Mouse (Mus musculus) heart, embryonic 16.5 days (tissue): ENCODE measurements around the gene Myo10. TPM values are rescaled to one million over a fixed set of nuclear protein-coding genes. Genes with fewer than 3 reads are reported as not detected.

Experiments used
- ATAC-seq: fragments of 200-750 bp; cut with Nextera tagmentation; replicated peaks from 2 replicates; pipeline ENCODE4 v1.8.0; 2017; ENCODE audit warnings: moderate number of reproducible peaks; ENCODE audit not compliant: insufficient read depth, low FRiP score; ENCODE audit errors: extremely low read depth
- H3K27ac ChIP-seq: fragments of 300-500 bp; sonication (generic); 2 replicates; pipeline ENCODE4 v1.5.1; 2014; ENCODE audit warnings: mild to moderate bottlenecking, low read length, control low read depth, moderate library complexity
- H3K27me3 ChIP-seq: fragments of 300-500 bp; sonication (generic); 2 replicates; pipeline ENCODE4 v1.6.1; 2014; ENCODE audit warnings: low read length, mixed read lengths; ENCODE audit not compliant: control insufficient read depth, insufficient read depth
- H3K36me3 ChIP-seq: fragments of 300-500 bp; sonication (generic); 2 replicates; pipeline ENCODE4 v1.6.1; 2014; ENCODE audit not compliant: control insufficient read depth, insufficient read depth
- H3K4me1 ChIP-seq: fragments of 300-500 bp; sonication (generic); 2 replicates; pipeline ENCODE4 v1.6.1; 2014; ENCODE audit warnings: low read length, mixed read lengths; ENCODE audit not compliant: control insufficient read depth, insufficient read depth
- H3K4me2 ChIP-seq: fragments of 300-500 bp; sonication (generic); 2 replicates; pipeline ENCODE4 v1.6.1; 2014; ENCODE audit warnings: low read depth, mild to moderate bottlenecking, control low read depth, low read length
- H3K4me3 ChIP-seq: fragments of 300-500 bp; sonication (generic); 2 replicates; pipeline ENCODE4 v1.5.1; 2014; ENCODE audit warnings: mild to moderate bottlenecking, control low read depth, low read length
- H3K9ac ChIP-seq: fragments of 300-500 bp; sonication (generic); 2 replicates; pipeline ENCODE4 v1.6.1; 2014; ENCODE audit warnings: low read length, control low read depth
- H3K9me3 ChIP-seq: fragments of 300-500 bp; sonication (generic); replicated peaks from 2 replicates; pipeline ENCODE4 v1.6.1; 2016; ENCODE audit warnings: low read length; ENCODE audit not compliant: control insufficient read depth
- WGBS: fragments of 180-500 bp; shearing (Covaris S2); extraction: QIAGEN DNeasy Blood & Tissue Kit; methylation state at CpG from one replicate; pipeline ENCODE4 v1.1.7; 2014; 5-methylcytosine and 5-hydroxymethylcytosine counted together
- polyA plus RNA-seq: library from polyadenylated mRNA; unstranded; fragments of >200 nt; fragmentation: Nextera tagmentation; extraction: Ambion mirVana; gene quantifications from 2 replicates; pipeline ENCODE4 v1.2.1, GENCODE M21; 2015

Gene Myo10
- polyA plus RNA-seq, 1 experiment from 2014 or later, result 14.9 TPM

DNA sequence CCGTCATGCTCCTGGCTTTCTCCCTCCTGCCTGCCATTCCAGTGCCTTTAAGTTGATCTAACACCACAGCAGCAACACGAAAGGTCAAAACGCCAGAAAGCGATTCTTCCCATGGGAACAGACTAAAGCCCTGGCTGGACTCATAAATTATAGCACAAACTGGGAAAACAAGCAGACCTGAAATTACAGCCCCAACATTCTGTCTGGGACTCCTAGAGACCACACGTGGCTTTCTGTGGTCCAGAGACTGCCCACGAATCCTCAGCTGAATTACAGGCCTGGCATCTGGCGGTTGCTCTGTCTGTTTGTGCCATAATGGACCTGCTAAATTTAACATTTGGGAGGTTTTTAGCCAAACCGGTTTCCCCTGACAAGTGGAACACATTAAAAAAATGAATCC lies 171.8 kb downstream of the Myo10 start:
- H3K36me3 ChIP-seq, result 0 out of 2 replicates have a peak, but pooled peaks cover 7% of the 10 kb centered on the region
- H3K4me1 ChIP-seq, result no peaks in the 10 kb centered on the region
- no peak overlapping the region for H3K4me2 ChIP-seq
- no peak overlapping the region for H3K4me3 ChIP-seq
- WGBS, result 88% methylated on average over 8 of the region's 8 CpGs
- H3K9me3 ChIP-seq, result no peaks in the 10 kb centered on the region
- no peaks in the 10 kb centered on the region for H3K27me3 ChIP-seq
- no peak for ATAC-seq
- no peak overlapping the region for H3K9ac ChIP-seq
- no peak overlapping the region for H3K27ac ChIP-seq

- H3K4me3 ChIP-seq, result no peak overlapping the region
- peaks cover 18% of the 10 kb centered on the region for H3K36me3 ChIP-seq
- WGBS, result 88% methylated on average over 9 of the region's 9 CpGs
- H3K9ac ChIP-seq, result no peak overlapping the region
- H3K9me3 ChIP-seq, result no peaks in the 10 kb centered on the region
- H3K27ac ChIP-seq, result no peak overlapping the region
- no peak for ATAC-seq
- H3K27me3 ChIP-seq, result no peaks in the 10 kb centered on the region
- no peaks in the 10 kb centered on the region for H3K4me1 ChIP-seq
- H3K4me2 ChIP-seq, result no peak overlapping the region
Measured at GRCm38 (mm10) chr15:25795496-25795895, 173.2 kb downstream of the Myo10 start.

- no peak overlapping the region for H3K9ac ChIP-seq
- no peaks in the 10 kb centered on the region for H3K4me1 ChIP-seq
- 52% methylated on average over 3 of the region's 3 CpGs for WGBS
- H3K36me3 ChIP-seq, result peaks cover 26% of the 10 kb centered on the region
- no peaks in the 10 kb centered on the region for H3K9me3 ChIP-seq
- no peak overlapping the region for H3K4me3 ChIP-seq
- ATAC-seq, result no peak
- H3K27ac ChIP-seq, result no peak overlapping the region
- no peaks in the 10 kb centered on the region for H3K27me3 ChIP-seq
- H3K4me2 ChIP-seq, result no peak overlapping the region
Measured at GRCm38 (mm10) chr15:25796353-25796752, 174.0 kb downstream of the Myo10 start.

DNA sequence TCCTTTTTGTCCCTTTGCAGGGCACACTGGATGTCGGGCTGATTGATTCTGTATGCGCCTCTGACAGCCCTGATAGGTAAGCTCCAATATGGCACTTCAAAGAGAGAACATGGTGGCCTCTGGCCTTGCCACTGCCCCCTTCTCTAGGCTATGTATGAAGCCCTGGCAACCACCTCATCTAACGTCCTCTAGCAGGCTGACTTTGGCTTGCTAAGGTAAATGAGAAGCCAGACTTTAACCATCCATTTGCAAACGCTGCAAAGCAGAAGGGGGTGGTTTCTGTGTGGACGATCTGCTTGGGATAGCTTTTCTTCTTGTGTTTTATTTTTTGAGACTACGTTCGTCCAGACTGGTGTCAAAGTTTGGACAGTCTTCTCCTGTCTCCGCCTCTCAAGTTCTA lies 174.9 kb downstream of the Myo10 start:
- ATAC-seq, result no peak
- Histone ChIP-seq H3K9me3 (no peaks in the 10 kb centered on the region), H3K4me1 (no peaks in the 10 kb centered on the region), H3K4me3 (no peak overlapping the region), H3K27me3 (no peaks in the 10 kb centered on the region), H3K9ac (no peak overlapping the region), H3K4me2 (no peak overlapping the region), H3K27ac (no peak overlapping the region), H3K36me3 (peaks cover 28% of the 10 kb centered on the region)
- WGBS, result 87% methylated on average over 8 of the region's 8 CpGs

DNA sequence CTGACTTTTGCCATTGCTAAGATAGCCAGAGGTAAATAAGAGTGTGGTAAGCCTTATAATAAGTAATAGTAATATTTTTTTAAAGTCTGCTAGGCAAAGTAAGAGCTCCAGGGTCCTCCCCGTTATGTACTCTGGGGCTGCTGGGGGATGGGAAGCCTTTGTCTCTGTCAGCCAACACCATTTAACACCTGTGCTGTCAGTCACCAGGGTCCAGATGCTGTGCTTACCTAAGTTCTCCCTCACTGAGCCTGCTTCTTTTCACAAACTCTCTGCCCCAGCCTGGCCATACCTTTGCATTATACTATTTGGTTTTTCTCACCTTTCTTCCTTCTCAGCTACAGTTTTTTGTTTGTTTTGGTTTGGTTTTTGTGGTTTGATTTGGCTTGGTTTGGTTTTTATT lies 175.6 kb downstream of the Myo10 start:
- no peak for ATAC-seq
- Histone ChIP-seq H3K4me1 (no peaks in the 10 kb centered on the region), H3K36me3 (peaks cover 28% of the 10 kb centered on the region), H3K4me2 (no peak overlapping the region), H3K9me3 (no peaks in the 10 kb centered on the region), H3K27ac (no peak overlapping the region), H3K27me3 (no peaks in the 10 kb centered on the region), H3K4me3 (no peak overlapping the region), H3K9ac (no peak overlapping the region)
- 81% methylated on average over 1 of the region's 1 CpGs for WGBS

- ATAC-seq, result no peak
- peaks cover 24% of the 10 kb centered on the region for H3K36me3 ChIP-seq
Measured at GRCm38 (mm10) chr15:25801726-25802125, 179.4 kb downstream of the Myo10 start.

GRCm38 (mm10) chr15:25802194-25802593 lies 179.9 kb downstream of the Myo10 start:
- Histone ChIP-seq H3K9ac (no peak overlapping the region), H3K36me3 (peaks cover 24% of the 10 kb centered on the region), H3K27me3 (no peaks in the 10 kb centered on the region), H3K9me3 (no peaks in the 10 kb centered on the region), H3K4me1 (no peaks in the 10 kb centered on the region), H3K27ac (no peak overlapping the region), H3K4me3 (no peak overlapping the region), H3K4me2 (no peak overlapping the region)
- no peak for ATAC-seq
- WGBS, result 81% methylated on average over 8 of the region's 8 CpGs

More at GRCm38 (mm10) chr15:25801726-25802125, 179.4 kb downstream of the Myo10 start:
- no peaks in the 10 kb centered on the region for H3K9me3 ChIP-seq
- H3K4me2 ChIP-seq, result no peak overlapping the region
- H3K4me1 ChIP-seq, result no peaks in the 10 kb centered on the region
- no peaks in the 10 kb centered on the region for H3K27me3 ChIP-seq
- H3K9ac ChIP-seq, result no peak overlapping the region
- H3K4me3 ChIP-seq, result no peak overlapping the region
- WGBS, result 85% methylated on average over 5 of the region's 5 CpGs
- H3K27ac ChIP-seq, result no peak overlapping the region

DNA sequence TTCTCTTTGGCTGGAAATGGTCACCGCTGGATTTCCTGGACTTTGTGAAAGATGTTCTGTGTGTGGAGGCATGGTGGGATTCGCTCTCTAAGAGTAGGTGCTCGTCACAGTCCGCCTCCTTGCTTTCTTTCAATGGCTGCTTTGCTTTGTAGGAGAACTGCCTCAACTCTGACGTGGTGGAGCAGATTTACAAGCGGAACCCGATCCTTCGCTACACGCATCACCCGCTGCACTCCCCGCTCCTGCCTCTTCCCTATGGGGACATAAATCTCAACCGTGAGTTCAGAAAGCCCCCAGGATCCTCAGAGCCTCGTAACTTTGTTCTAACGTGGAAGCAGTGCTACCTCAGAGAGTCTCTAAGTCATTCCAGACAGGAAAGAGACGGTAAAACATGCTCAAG lies 180.8 kb downstream of the Myo10 start:
- Histone ChIP-seq H3K36me3 (peaks cover 29% of the 10 kb centered on the region), H3K4me3 (no peak overlapping the region), H3K4me2 (no peak overlapping the region), H3K27me3 (no peaks in the 10 kb centered on the region), H3K4me1 (no peaks in the 10 kb centered on the region), H3K9ac (no peak overlapping the region), H3K9me3 (no peaks in the 10 kb centered on the region), H3K27ac (no peak overlapping the region)
- no peak for ATAC-seq
- WGBS, result 90% methylated on average over 15 of the region's 15 CpGs

DNA sequence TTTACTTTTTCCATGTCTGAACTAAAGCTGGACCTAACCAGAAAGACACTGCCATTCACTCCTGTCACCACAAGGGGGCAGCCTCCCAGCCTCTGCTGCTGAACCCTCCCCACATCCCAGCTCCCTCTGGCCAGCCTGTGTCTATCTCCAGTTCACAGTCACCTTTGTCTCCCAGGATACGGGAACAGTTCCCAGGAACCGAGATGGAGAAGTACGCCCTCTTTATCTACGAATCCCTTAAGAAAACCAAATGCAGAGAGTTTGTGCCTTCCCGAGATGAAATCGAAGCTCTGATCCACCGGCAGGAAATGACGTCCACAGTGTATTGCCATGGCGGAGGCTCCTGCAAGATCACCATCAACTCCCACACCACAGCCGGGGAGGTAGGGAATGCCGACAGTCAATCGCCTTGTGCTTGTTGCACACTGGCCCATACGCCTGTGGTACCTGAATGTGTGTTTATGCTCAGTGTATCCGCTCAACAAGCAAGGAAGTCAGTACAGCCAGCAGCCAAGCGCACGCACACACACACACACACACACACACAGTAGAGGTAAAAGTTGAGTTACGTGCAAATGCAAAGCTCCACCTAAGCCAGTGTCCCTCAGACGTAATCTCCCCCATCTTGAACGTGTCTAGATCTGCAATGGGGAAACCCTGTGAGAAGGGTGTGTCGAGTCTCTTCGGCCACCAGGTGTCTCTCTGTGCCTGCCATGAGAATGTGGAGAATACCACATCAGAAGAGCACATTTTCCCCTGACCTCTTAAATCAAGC lies 183.2 kb downstream of the Myo10 start:
- peaks cover 24% of the 10 kb centered on the region for H3K36me3 ChIP-seq
- ATAC-seq, result peak; percentile 58
- 77% methylated on average over 21 of the region's 21 CpGs for WGBS

More for the DNA sequence above, 183.2 kb downstream of the Myo10 start:
- H3K9me3 ChIP-seq, result no peaks in the 10 kb centered on the region
- H3K4me2 ChIP-seq, result no peak overlapping the region
- no peak overlapping the region for H3K9ac ChIP-seq
- no peak overlapping the region for H3K27ac ChIP-seq
- H3K4me3 ChIP-seq, result no peak overlapping the region
- H3K27me3 ChIP-seq, result no peaks in the 10 kb centered on the region
- H3K4me1 ChIP-seq, result peaks cover 6% of the 10 kb centered on the region
